Mouse (Mus musculus) left cerebral cortex, adult 8-10 months (tissue): Measurements from ENCODE around the gene Hdac9. TPM values are rescaled to one million over a fixed set of nuclear protein-coding genes. Genes with fewer than 3 reads are reported as not detected.

Source experiments
- DNase-seq, 2 experiments: peaks; one replicate each; pipeline ENCODE4 v3.0.0; 2022; ENCODE audit warnings: low spot score in 2 of 2
- total RNA-seq, 4 experiments: library from RNA; stranded (reverse); gene quantifications; 2 replicates each; pipeline ENCODE4 v1.2.4; 2022

The Hdac9 gene
- total RNA-seq = 10 to 100 TPM; 42.9 to 51.3 (median 46.1) TPM

DNA sequence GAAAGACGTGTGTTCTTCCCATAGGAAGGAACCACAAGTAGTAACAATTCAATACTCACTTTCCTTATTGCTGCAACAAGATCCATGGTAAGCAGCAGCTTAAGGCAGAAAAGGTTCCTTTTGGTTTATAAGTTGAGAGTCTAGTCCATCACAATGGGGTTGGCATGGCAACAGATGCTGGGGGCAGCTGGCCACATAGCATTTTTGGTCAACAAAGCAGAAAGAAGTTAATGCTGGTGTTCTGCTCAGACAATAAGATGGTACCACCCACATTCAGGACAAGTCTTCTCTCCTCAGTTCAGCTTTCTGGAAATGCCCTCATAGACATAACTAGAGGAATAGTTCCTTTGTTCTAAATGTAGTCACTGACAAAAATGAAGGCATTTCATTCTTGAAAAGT is at the start of gene Hdac9:
Gene Hdac9, minus strand, starts transcription at position 101 of the 400 bp plus-strand sequence.
- DNase-seq = no peak

DNA sequence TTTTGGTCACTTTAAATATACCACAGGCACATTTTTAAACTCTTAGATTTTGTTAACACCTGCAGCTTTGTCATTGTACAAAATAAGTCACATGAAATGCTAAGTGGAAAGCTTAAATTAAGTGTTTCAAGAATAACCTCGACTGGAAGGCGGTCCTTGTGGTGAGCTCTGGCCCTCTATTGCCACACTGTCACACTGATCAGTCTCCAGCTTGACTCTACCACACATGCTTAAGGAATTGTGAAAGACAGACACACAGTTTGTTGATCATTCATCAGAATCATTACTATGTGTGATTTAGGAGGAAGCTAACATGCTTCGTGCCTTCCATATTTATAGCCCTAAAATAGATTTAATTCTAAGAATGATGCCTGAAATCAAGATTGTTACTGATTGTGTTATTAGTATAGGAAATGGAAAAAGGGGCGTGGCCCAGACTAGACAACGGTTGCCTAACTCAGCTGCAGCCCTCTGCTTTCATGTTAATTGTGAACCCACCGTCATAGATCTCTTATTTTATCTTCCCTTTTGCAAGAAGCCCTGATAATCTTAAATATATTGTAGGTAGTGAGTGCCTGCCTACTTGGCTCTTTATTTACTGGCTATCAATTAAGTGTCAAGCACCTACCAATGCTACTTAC is 32.3 kb upstream of the Hdac9 start:
- DNase-seq = no peak

DNA sequence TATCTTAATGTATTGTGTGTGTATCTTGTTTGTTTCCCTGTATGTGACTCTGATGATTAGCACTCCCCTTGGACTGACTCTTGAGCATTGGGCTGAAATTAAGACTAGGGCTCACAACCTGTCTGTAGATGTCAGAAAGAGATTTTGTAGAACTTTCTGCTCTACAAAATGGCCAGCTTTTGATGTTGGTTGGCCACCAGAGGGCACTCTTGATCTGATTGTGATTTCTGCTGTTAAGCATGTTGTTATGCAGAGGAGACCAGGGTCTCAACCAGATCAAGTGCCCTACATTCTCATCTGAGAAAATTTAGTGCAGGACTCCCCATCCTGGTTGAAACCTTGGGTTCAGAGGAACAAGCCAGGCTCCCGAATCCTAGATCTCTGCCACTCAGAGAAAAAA is 21.0 kb upstream of the Hdac9 start:
- no peak for DNase-seq

DNA sequence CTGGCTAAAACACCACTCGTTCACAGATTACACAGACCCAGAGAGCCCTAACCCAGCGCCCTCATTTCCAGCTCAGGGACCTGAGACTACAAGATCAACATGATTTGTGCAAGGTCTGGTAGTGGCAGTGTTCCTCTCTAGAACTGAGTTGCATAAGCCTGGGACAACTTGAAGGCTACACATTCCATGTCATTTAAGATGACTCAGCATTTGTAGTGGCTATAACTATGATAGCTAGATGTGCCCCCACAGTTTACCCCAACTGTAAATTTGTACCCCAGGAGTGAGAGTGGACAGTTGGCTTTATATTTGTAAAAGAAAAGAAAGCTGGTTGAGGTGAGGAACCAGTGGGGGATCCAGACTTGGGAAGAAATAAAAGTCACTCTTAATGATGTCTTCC is 8.9 kb downstream of the Hdac9 start:
- DNase-seq = no peak

DNA sequence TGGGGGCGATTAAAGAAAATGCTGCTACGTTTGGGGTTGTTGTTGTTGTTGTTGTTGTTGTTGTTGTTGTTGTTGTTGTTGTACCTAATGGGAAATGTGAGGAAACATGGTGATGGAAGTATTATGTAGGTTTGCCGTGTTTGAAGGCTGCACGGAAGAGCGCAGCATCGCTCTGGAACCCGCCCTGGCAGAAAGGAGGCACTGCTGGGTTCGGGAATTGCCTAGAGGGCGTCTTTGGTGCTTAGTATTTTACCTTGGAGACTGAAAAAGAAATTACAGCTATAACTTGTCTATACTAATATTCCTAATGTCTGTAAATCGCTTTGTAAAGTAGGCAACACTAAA is 9.4 kb downstream of the Hdac9 start:
- DNase-seq = peak; percentile 15 to 24

DNA sequence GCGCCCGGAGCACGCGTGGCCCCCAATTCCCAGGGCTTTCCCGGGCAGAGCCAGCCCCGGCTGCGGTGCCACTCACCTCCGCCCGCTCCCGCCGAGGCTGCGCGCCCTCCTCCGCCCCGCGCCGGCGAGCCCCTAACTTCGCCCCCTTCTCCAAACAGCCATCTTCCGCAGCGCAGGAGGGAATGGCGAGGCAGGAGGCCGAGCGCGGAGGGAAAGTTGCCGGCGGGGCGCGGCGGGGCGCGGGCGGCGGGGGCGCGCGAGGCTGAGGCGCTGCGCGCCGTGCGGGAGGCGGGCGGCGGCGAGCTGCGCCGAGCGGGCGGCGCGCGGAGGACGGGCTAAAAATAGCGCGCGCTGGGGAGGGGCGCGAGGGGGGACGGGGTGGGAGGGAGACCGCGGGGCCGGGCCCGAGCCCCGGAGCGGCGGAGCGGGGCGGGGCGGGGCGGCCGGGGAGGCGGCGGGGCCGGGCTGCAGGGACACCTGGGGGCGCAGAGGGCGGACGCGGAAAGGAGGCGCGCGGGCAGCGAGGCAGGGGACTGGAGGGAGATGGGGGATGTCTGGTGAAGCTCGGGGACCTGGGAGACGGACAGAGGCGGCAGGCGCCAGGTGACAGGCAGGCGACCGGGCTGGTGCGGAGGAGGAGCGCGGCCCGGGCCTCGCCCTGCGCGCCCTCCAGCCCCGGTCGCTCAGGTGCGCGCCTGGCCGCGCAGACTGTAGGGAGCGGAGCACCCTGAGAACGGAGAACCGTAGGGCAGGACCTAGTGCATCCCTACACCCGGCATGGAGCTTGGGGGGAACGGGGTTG is 10.0 kb downstream of the Hdac9 start:
- peak; percentile 18 to 39 for DNase-seq

DNA sequence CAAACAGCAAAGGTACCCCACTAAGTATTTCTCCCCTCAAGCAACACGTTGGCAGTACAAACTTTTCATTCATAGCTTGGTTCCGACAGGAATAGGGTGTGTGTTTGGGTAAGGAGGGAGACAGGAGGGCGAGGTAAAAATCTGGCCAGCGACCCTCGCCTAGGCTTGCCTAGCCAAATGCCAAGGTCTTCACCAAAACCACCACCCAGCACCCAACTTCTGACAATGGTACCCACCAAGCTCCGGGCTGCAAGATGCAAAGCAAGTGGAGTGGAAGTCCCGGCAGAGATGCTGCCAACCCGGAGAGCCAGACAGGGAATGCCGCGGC is 10.6 kb downstream of the Hdac9 start:
- no peak for DNase-seq

DNA sequence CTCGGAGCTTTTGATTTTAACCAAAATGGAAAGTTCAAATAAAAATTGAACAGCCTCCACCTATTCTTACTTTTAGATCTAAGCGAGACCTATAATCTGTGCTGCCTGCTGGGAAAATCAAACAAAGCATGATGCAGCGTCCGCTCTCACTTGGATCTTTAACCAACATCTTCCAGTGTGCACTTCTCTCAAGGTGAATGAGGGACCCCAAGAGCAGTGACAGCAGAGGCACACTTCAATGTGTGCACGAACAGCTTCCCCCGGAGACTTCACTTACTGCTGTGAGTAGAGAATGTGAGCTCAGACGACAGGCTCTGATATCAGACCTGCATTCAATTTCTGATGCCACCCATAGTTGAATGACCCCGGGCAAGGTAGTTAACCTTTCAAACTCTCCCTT is 16.7 kb downstream of the Hdac9 start:
- no peak for DNase-seq

DNA sequence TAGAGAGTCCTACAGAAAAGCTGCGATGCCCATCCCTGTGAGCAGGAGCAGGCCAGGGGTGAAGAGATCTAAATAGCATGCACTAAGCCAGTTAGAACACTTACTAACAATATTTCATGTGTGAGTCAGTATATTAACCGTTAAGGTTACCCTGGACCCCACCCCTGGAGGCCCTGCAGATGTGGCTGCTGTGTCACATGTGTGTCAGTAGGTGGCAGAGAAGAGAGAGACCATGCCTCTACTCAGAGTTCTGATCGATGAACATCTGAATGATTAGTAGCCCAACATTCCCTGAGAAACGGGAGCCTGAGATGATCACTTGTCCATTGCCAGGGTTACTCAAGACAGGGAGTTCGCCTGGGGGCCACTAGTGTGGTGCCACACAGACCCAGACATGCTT is 22.0 kb downstream of the Hdac9 start:
- no peak for DNase-seq

DNA sequence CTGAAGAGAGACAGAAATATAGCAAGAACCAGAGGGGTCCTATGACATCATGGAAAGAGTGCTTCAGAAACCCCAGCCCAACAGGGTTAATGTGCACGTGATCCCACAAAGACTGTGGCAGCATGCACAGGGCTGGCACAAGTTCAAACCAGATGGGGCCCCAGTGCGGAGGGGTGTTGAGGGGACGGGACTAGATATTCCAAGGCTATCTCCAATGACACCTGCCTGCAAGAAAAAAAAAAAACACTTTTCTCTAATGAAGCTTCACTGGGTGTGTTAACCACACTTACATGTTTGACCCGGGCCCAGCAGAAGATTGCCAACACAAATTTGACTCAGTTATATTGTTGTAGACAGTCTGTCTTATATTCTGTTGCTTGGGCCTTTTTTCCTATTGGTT is 28.2 kb downstream of the Hdac9 start:
- no peak for DNase-seq

DNA sequence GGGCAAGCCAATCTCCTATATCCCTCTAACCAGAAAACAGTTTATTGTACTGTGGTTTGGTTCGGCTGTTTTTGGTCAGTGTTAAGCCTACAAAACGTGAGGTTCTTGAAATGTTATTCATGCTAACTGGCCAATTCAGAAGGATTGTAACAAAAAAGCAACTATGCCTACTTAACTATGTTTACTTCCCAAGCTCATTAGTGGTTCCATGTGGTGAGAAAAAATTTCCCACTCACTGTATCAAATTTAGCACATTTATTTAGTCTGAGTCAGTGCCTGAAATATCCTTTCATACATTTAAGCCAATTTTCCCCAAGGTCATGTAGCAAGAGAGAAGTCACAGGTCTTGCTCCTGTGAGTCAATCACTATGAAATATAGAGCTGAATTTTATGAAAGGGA is 42.0 kb downstream of the Hdac9 start:
- DNase-seq = no peak

DNA sequence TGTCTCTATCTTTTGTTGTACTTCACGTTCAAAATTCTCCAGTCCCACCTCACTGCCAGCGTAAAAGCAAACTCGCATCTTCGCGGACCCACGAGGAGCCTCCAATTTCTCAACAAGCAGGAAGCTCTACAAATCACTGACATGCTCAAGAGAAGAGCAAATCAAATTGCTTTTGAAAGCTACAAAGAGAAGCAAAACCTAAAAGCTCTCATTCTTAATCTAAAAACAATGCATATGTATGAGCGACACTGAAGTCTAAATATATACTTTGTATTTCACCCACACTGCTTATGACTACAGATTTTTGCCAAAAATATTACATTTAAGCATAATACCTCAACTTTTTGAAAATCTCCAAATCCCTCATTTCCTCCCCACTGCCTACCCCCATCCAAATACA is 45.9 kb downstream of the Hdac9 start:
- DNase-seq = peak in 1 of 2 experiments; percentile 3

DNA sequence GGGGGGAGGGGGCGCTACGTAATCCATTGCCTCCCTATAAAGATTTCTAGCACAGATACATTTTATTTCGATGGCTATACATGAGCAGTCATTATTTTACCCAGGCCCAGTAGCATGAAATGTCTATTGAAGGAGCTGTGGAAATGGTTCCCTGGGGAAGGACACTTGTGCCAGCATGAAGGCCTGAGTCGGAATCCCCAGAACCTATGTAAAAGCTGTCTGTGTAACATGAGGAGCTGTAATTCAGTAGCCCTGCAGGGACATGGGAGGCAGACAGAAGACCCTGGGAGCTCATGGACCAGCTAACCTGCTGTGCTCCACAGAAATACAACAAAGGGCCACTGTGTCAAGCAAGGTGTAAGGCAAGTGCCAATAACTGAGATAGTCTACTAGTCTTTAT is 75.7 kb downstream of the Hdac9 start:
- DNase-seq = no peak

DNA sequence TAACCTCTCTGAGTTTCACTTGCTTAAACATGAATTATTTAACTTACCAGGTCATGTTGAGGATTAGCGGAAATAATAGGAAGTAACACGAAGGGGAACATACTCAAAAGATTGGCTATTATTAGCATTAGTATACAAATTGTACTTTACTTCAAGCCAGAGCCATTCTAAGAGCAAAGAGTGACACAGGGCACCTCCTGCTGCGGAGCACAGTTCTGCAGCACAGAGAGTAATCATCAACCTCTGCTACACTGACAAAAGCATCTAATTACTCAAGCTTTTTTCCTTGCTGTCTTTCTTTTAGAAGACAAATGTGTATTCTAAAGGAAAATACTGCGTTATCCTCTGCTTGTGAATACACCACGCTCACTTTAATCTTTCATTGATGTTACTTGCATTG is 79.6 kb downstream of the Hdac9 start:
- DNase-seq = no peak

DNA sequence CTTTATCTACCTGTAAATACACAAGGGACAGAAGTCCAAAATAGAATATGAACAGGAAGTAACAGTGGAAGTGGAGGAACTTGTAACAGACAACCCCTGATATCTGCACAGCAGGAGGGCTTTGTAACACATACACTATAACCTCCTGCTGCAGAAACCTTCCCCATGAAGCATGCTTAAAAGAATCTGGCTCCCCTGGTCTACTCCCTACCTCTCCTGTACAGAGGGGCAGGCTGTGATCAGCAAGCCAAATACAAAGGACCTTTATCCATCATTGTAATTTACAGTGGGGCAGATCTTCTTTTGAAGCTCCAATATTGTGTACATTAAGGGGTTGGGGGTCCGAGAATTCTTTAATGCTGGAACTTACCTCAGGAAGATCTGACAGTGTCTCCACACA is 80.0 kb downstream of the Hdac9 start:
- DNase-seq = no peak

DNA sequence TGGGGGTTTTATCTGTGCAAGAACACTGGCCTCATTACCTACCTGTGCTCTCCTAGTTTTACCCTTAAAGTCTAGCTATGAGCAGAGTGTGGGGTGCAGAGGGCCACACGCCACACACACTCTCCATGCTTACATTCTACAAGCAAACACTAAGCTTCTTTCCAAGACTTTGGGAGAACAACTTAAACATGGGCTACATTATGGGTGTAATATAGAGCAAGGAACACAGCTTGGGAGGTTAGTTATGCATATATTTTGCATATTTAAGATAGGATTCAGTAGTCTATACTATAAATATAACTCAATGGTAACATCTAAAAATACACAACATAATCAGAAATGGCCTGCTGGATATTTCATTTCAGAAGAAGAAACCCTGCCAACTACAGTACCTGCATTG is 80.8 kb downstream of the Hdac9 start:
- DNase-seq = no peak

DNA sequence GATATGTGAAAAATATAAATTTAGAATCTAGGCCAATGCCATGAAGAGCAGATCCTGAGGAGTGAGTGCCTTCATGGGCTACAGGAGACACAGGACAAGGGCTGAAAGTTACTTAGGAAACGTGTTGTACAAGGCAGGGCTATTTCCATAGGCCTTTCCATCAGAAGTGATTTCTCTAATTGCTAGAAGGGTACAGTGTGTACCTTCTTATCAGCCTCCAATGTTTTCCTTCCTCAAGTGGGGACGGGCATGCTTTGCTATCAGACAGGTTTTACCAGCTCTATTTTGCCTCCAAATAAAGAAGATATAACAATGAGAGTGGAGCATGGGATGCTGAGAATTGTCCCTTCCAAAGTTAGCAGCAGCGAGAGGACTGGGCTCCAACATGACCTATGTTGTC is 81.4 kb downstream of the Hdac9 start:
- no peak for DNase-seq

DNA sequence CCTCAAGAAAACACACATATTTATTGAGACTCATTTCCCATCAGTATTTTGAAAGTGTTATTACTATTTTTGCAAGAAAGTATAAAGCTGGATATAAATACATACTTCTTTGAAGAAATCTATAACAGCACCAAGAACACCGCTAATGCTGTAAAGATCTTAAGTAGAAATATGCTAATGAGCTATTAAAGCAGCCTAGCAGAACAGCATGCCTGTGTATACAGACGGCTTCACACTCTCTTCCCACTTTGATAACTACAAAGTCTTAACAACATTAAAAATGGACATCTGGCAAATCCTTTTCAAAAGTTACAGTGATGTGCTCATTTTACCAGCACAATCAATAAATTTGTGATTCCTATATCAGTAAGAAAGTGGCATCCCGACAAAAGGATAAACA is 88.2 kb downstream of the Hdac9 start:
- DNase-seq = no peak

DNA sequence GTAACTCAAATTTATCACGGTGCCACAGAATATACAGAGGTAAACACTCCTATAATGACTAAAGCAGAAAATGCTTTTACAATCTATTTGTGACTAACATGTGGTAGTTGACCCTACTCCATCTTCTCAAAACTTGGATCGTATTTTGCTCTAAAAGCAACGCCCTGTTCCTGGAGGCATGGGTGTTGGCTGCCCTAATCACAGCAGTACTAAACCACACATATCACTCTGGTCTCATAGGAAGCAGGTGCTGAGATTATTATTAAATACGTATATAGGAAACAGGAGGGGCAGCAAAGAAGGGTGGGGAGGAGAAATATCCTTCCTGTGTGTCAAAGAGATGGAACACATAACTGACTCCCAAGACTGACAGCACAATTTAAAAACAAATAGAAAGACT is 90.0 kb downstream of the Hdac9 start:
- no peak for DNase-seq

DNA sequence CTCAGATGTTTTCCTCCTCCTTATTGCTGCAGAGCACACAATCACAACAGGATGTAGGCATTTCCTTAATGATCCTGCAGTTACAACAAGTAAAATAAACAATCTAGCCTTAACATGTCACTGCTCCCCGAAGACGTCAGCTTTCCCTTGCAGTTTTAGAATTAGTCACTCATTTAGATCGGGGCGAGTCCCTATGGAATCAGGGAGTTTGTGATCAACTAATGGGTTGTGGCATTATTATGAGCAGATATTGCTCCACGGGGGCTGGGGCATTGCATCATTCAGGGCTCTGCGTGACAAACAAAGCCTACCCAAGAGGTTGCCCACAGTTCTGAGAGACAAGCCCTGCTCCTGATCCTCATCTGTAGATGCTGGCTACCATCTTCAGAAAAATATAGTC is 96.7 kb downstream of the Hdac9 start:
- DNase-seq = no peak

DNA sequence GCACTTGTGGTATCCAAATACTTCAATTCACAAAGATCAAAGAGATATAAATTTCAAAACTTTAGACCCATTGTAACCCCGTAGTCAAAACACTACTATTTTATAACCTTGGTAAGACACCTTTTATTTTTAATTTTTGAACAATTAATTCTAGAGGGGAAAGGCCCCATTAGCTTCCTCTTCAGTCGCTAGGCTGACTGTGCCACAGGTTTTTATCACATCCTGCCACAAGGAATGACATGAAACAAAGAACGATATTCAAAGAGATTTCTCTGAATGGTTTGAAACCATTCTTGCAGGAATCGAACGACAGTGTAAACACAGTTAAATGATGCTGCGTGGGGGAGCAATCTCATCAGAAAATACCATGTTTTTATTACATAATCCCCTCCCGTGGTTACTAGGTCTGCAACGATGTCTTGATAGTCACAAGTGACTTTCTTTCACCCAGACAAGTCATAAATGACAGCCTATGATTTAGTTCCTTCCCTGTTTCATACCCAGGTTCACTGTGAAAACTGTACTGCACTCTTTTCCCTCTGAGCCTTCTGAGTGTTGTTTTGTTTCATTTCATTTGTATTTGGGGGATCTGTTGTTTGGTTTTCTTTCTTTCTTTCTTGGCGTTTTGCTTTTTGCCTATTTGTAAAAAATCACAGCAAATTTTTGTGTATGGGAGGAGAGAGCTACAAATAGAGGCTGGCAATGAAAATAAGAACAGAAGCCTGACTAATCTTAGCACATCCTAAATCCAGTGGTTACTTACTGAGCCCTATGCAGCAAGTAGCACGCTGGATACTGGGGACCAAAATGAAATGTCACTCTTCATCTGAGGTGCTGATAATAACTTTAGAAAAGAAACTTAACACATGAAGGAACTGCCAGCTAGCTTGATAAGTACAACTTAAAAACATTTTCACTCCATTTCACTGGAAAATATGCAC is 105.0 kb downstream of the Hdac9 start:
- DNase-seq = no peak

DNA sequence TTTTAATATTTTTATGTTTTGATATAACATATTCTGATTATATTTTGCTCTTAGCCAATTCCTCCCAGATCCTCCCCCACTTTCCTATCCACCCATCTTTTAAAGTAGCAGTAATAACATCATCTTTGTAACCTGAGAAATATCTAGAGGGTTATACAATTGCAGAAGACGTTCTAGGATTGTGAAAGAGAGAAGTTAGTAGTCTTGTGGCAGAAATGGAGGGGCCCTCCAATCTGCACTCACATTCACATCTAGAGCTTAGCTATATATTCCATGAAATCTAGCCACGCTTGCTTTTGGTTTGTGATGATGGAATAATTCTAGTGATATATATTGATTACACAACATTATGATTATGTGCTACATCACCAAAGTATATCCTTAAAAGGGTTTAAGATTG is 106.7 kb downstream of the Hdac9 start:
- DNase-seq = no peak
